Mouse (Mus musculus): ENCODE measurements at regions not wholly inside any gene's neighbourhood (a gene's known extent, or its start where the extent isn't known, plus 50 kb on each side); places are given as distances from the start of the nearest gene placed in this dataset.

DNA sequence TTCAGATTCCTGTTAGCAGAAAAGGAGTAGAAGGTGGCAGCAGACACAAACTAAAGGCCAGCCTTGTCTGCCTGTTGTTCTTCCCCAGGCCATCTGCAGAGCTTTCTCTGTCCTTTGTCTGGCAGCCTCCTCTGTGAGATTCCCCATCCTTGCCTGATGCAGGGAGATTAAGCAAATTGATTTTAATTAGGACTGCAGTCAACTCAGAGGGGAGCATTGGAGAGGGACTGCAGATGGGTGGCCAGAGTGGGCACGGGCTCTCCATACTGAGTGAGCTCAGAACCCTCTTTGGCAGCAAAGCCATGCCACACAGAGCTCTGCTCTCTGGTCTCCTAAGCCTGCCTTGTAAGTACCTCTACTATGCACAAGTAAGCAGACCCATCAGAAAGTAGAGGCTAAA lies 158.5 kb downstream of the Maf start:
- no peak for DNase-seq (ENCODE audit: low read depth, low spot score)

DNA sequence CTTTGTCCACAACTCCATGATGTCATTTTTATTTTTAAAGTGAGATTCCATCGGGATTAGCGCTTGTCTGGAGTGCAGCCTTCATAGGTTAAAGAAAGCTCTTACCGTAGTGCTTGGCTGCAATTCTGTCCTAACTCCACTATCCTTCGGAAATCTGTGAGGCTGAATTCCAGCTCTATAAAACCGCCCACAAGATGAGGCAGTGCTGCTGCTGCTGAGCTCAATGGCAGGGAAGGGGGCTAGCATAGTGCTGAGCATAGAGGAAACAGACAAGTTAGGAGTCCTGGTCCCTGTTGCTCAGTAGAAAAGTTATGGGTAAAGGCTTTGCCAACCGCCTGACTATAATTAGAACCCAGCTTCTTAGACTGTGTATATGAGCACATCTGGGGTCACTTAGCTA lies 163.5 kb downstream of the Maf start:
- DNase-seq (ENCODE audit: low read depth, low spot score) = no peak

DNA sequence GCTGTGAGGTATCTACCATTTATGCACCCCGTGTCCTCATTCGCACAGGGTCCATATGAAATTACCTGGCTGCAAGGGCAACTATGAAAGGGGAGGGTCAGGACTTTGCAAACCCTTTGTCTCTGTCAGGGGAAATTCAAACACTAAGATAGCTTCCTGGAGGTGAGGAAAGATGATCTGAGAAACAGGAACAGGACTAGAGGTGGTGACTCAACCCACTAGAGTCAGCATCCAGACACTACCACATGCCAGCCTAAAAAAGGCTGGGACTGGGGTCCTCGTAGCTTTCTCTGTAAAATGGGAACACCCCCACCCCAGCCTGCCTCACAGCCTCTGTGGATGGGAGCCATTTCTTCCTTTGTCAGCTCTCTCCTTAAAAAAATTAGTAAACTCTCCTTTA lies 164.7 kb downstream of the Maf start:
- DNase-seq (ENCODE audit: low read depth, low spot score) = no peak

DNA sequence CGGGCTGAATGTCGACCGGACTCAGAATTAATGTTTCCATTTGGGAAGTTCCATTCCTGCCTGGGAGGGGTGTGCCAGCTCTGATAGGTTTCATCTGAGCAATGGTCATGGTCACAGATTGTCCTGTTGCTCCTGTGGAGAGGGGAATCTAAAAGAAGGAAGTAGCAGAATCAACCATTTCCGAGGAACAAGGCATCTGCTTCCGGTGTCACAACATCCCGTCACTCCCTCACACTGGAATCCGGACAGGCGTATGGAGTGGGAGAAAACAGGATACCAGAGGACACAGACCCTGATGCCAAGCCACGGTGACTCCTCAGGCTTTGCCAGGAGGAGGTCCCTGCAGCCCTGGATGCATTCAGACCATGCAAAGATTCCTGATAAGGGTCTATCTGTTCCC lies 168.0 kb downstream of the Maf start:
- DNase-seq (ENCODE audit: low read depth, low spot score) = no peak

DNA sequence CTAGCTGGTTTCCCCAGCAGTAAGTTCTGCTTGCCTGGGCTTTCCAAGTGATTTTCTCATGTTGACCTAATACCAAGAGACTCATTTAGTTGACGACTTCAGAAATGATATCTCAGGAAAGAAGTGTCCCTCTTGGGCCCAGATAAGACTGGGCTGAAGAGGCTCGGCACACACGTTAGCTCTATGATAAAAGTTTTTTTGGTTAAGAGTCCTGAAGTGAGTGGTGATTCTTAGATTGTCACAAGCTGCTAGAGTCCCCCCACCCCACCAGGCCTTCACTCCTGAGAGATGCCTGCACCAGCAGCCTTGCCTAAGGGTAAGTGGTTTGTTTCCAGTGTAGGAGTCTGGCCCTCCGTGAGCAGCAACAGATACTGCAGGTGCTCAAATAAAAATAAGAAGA lies 169.4 kb downstream of the Maf start:
- no peak for DNase-seq (ENCODE audit: low read depth, low spot score)

DNA sequence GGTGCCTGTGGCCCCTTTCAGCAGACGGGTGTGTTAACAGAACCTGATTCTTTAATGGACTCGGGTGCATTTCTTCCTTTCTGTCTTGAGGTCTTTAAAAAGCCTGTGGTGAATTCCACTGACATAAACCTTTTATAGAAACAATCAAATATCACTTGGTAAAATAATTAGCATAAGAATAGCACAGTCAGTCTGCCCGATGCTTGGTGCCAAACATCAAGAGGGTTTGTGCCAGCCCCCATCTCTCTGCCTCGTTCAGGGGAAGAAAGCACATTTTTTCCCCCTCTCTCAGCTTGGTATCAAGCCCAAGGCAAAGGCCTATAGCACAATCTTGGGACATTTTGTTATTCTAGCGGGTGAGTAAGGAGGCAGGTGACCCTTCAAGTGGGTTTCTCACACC lies 169.8 kb downstream of the Maf start:
- no peak for DNase-seq (ENCODE audit: low read depth, low spot score)

DNA sequence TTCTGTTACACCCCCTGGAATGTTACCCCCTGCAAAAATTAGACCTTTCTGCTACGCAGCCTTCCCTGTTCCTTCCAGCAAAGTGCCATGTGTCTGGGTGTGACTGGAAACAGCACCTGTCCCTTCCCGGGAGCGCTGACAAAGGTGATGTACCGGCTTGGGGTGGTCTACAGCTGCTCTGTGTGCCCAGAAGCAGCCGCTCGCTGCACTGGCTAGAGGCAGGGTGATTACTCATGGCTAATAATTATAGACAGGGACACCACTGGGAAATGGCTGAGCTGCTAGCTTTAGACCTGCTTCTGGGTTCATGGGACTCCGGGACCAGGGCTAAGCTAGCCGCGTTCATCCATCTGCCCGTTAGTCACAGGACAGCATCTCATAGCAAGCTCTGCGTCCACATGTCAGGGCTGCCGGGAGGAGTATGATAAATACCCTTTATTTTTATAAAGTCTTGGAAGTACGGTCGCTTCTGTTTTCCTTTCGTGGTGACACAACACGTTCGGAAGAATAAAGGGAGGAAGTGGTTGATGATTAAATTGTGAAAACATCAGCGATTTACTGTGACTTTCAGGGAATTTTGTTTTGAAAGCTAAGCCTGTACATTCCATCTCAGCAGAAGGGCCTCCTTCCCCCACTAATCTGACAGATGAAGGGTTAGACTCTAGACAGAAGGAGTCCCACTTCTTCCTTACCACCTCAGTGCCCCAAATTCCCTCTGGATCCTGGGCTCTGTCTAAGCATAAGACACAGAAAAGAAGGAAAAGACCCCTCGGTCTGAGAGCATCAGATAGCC lies 170.8 kb downstream of the Maf start:
- DNase-seq (ENCODE audit: low read depth, low spot score) = no peak

DNA sequence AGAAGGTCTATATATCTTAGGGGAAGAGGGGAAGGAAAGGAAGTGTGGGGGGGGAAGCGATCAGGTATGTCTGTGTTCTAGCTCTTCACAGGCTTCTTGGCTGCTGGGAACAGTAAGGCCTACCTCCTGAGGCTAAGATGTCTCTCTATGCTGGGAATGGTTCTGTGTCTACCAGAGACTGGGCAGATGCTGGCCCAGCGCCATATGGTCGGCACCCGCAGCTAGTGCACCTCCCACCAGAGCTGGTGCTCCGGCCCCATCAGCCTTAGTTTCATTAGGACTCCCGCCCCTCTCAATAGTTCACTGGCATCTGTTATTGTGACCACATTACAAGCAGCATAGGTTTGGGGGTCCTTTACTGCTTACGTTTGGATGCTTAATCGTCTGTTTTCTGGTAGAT lies 171.6 kb downstream of the Maf start:
- no peak for DNase-seq (ENCODE audit: low read depth, low spot score)

DNA sequence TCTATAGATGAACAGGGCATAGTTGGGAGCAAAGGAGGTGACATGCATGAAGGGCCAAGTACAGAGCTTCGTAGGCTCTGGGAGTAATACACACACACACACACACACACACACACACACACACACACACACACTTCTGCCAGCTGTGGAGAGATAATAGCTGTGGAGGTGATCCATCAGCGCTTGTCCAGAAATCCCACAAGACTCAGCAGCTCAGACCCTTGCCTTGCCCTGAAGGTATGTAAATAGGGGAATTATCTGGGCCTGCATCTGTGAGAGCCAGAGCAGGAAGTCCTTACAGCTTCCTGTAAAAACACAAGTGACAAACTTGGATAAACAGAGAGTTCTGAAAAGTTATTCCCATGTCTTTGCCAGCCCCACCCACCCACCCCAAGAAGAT lies 173.6 kb downstream of the Maf start:
- no peak for DNase-seq (ENCODE audit: low read depth, low spot score)

DNA sequence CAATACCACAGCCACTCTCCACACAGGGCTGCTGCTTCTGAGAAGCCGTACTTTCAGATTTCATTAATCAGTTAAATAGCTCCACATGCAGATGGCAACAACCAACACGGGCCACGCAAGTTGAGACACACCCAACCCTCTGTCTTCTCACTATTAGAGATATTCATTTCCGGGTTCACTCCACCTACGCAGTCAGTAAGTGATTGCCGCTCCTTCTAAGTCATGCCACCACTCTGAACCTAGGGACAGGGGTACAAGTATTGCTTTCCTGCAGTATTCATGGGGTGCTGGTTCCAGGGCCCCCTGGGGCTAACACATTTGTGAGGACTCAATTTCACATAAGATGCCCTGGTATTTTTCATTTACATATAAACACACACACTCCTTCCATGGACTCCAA lies 176.3 kb downstream of the Maf start:
- no peak for DNase-seq (ENCODE audit: low read depth, low spot score)

DNA sequence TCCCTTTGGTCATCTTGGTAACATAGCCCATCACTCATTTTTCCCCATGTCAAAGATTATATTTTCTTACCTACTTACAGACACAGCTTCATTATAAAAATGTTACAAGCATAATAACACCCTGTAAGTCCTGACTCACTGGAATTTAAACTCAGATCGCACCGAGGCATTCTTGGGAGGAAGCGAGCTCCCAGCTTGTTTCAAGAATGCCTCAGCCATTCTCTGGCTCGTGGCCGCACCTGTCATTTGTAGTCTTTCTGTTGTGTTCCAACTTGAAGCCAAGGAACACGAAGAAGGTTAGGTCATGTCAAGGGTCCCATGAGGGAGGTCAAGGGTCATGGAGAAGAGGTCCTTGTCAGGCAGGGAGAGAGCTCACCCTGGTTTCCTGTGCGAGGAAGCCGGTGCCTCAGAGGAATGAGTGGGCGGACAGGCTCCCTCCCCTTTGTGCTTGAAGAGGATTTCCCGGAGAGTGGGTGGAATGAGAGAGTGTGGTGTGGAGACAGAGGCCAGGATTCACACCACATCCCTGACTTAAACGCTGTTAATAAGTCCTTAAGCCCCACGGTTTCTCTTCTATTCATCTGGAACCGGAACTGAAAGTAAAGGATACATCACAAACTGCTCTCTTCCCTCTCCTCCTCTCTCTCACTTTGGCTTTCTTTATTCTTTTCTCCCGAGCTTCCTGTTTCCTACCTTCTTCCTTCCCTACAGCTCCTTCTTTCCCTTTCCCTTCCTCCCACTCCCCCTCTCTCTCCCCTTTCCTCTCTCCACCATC lies 177.8 kb downstream of the Maf start:
- DNase-seq (ENCODE audit: low read depth, low spot score) = no peak

DNA sequence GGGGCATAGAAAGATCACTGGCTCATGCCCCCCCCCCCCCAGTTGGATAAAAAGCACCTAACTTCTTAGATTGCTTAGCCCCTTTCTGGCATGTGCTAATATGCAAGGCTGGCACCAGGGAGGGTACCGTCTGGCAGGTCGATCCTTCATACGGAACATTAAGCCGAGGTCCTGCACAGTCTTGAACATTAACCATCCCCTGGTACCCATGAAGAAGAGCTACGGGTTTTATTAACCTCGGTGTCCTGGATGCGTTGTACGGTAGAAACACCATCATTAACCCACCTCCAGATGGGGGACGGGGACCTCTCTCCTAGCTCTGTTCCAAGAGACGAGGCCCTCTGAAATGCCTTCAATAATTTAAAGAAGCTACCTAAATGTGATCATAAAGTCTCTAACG lies 178.7 kb downstream of the Maf start:
- no peak for DNase-seq (ENCODE audit: low read depth, low spot score)

DNA sequence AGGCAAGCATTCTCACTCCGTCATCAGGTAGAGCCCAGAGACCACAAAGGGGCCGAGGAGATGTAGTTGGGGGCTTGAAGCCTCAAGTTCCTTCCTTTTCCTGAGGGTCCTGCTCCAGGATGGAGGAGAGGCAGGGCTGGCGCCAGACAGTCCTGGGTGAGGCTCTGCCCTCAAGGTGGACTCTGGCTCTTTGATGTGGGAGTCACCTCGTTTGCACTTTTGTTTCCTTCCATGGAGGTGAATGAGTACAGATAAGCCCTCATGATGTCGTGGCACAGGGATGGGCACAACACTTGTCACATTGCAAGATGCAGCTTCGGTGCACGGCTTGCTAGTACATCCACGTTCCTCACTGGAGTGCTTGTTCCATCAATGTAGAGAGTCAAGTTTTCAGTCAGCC lies 182.4 kb downstream of the Maf start:
- DNase-seq (ENCODE audit: low read depth, low spot score) = no peak

DNA sequence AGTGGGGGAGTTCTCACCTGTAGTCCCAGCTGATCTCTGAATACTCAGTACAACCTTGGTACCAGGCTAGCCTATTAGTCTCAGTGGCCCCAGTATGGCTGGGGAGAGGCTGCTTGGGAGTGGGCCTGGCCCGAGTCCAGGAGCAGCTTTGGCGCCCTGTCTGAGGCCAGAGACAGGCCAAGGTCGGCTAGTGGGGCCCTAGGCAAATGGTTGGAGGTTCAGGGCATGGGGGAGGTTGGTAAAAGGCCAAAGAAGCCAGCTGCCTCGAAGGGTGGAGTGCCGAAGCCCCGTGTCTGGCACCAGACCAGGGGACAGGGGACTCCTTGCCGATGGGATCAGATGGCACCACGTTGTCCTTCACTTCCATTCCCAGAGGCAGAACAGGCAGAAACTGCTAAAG lies 182.9 kb downstream of the Maf start:
- no peak for DNase-seq (ENCODE audit: low read depth, low spot score)

DNA sequence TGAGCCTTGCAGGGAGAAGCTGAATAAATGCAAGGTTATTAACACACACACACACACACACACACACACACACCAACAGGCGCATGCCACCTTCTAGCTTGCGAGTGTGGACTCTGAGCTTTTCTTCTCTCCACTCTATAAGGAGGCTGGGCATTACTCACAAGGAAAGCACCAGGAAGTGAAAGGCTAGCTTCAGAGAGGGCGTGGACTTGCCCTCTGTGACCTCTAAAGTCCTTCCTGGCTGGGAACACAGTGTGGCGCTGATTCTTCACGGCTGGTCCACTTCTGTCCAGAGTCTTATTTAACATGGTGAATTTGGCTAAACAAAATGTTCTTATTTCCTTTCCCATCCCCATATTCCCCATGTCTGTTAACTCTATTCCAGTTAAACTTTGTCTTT lies 185.1 kb downstream of the Maf start:
- no peak for DNase-seq (ENCODE audit: low read depth, low spot score)

DNA sequence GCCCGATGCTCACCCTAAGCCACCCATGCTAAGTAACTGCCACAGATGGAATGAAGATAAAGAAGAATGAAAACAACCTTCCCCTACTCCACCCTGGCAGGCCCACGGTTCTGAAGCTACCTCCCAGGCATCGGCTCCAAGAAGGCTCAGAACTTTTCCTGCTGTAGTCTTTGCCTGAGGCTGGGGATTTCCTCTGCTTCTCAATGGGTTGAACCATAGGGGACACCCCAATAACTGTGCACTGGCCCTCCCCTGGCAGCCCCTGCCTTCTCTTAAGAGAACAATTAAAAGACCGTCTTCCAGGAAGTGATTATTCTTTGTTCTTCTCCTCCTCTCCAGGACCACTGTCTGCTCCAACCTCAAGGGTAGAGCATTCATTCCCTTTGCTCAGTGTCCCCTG lies 191.9 kb downstream of the Maf start:
- DNase-seq (ENCODE audit: low read depth, low spot score) = no peak

DNA sequence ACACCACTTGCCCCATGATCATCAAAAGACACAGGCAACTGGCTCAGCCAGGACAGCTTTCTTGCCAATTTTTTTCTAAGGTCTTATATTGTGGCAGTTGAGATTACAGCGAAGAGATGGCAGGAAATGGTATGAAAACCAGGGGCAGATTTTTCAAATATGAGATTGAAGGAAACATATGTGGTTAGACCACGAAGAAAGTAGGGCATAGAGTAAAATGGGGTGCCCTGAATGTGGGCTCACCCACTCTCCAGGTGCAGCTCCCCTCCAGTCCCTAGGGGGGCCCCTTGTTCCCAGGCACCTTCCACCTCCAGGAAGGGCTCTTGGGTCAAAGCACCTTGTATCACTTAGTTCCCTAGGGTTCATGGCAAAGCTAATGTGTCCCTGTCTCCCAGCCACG lies 193.1 kb downstream of the Maf start:
- no peak for DNase-seq (ENCODE audit: low read depth, low spot score)

DNA sequence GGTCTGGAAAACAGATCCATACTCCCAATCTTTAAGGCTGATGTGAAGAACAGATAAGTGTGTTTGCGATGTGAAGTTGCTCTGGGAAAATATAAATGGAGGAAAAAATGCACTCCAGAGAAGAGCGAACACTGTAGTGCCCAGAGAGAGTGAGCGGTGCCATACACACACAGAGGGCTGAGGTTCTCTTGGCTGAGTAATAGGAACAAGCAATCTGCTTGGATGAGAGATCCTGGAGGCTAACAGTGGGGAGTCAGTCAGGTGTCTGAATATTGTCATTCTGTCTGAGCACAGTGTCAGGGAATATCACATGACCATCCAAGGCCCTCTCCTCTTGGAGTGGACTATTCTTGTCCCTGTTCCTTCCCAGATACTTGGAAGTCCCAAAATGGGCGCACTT lies 200.4 kb downstream of the Maf start:
- DNase-seq (ENCODE audit: low read depth, low spot score) = no peak

DNA sequence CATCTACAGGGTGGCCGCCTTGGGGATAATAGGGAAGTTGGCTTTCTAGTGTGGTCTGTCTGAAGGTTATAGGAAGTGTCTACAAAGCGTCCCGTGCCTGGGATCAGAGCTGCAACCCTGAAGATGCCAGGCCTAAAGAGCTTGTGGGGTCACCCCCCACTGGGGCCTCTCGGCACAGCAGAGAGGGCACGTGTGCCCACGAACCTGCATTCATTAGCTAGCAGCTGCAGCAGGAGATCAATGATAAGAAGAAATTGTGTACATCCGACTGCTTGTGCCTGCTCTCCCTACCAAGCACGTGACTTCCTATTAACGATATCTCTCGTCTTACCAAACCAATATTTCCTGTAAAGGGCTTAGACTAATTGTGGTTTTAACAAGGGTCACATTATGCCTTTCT lies 200.9 kb downstream of the Maf start:
- DNase-seq (ENCODE audit: low read depth, low spot score) = no peak

DNA sequence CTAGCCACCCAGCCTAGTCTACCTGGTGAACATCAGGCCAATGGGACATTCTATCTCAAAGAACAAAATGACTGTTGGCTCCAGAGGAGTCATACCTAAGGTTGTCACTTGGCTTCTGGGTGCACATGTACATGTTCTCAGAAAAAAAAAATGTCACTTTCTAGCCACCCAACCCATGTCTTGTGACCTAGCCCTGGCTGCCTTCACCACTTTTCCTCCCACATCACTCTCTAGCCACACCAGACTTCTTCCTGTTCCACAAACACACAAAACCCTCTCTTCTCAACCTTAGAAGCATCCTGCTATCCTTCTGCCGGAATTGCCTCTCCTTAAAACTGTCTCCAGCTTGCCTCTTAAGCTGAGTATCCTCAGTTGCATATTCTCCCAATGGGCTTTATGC lies 211.6 kb downstream of the Maf start:
- DNase-seq (ENCODE audit: low read depth, low spot score) = no peak

DNA sequence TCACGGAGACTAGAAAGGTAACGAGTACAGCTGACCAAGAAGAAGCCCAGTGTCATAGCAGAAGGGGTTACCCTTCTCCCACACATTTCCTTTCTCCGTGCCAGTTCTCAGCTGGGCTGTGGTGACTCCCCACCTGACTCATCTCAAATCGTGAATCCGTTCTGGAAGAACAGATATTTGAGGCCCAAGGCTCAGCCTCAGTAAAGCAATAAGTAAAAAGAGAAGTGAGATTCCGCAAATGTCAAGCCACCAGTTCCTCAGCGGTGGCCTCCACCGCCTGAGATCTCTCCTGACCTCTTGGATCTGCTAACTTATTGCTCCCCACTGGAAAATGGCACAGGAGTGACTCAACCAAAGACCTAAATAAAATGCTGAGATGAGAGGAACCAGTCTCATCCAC lies 213.2 kb downstream of the Maf start:
- no peak for DNase-seq (ENCODE audit: low read depth, low spot score)

DNA sequence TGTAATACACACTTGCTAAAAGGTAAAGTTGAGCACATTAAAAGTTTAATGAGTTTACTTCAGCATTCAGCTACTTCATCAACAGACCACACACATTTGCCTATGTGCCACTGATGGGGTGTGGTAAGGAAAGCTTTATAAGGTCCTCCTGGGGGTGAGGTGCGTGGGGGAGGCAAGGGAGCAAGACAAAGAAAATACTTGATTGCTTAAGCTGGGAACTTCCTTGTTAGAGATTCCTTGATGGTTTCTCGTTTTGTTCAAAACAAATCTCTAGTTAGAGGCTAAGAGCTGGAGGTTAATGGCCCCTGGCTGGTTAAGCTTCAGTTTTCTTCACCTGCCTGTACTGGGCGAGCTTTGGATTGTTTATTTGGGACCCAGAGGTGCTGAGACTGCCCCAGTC lies 220.7 kb downstream of the Maf start:
- no peak for DNase-seq (ENCODE audit: low read depth, low spot score)

DNA sequence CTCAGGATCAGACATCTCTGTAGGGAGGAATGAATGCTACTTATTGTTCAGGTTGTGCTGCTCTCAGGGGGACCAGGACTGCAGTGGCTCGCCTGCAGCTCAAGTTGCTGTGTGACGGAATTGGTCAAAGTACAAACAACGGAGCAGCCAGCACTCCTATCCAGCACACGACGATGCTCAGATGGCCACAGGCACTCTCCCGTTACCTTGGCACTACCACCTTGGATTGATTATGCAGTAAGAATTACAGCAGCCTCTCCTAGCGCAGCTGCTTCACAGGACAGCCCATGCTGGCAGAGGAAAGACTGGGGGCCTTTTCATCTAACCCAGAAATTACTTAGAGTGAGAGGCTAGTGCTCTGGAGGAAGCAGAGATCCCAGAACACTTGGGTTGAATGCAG lies 226.5 kb downstream of the Maf start:
- no peak for DNase-seq (ENCODE audit: low read depth, low spot score)
